ENCODE assay signal across 30 mouse cellular contexts in genomic region chr2:105705320-105705719, GRCm38 (mm10). TPM values are rescaled to one million over a fixed set of nuclear protein-coding genes. Genes with fewer than 3 reads are reported as not detected.
DNase-seq lines count a peak whose midpoint lies in the region; ATAC-seq and TF ChIP-seq lines count a peak whose summit lies in the region.
"Had no signal": no experiment of that assay in that cellular context is flagged by ENCODE, and none has a peak within 500 bp of the region (broad histone marks: within the 10 kb centered on the region; RNA-seq: fewer than 3 reads in every experiment).

No protein-coding gene starts in this region.

- peak; percentile 26 for DNase-seq in adrenal gland, postnatal 14 days
- no peak for DNase-seq in adrenal gland, adult (ENCODE audit: inconsistent age in 2 of 2, low spot score in 1 of 2)
- DNase-seq in hindbrain, postnatal 0 days (ENCODE audit: low spot score) = peak; percentile 62
- no peak for DNase-seq in hindbrain, embryonic 10.5 days (ENCODE audit: low spot score)
- peak; percentile 45 for DNase-seq in retina, postnatal 1 day
- no peak for DNase-seq in retina, embryonic 14.5 days (ENCODE audit: low spot score)
- no peak for DNase-seq in heart, adult 8-10 months (ENCODE audit: low spot score)
- DNase-seq: adrenal gland, postnatal 25 days; cerebellum, adult 2 months; embryo, embryonic 11 days; gastrocnemius, postnatal 10 days; heart, postnatal 14 days; kidney, adult 2 months; kidney, postnatal 36 days; lung, adult 18-20 months; lung, postnatal 36 days; right cerebral cortex, postnatal 25 days; thymus, postnatal 25 days had no signal

- no peaks in the 10 kb centered on the region for H3K27me3 ChIP-seq in hindbrain, postnatal 0 days (ENCODE audit: insufficient read depth, low read length)
- no peaks in the 10 kb centered on the region for H3K27me3 ChIP-seq in hindbrain, embryonic 10.5 days (ENCODE audit: insufficient read depth, poor library complexity, severe bottlenecking)
- H3K27me3 ChIP-seq: embryonic facial prominence, embryonic 12.5 days; intestine, embryonic 15.5 days; limb, embryonic 13.5 days; liver, embryonic 12.5 days had no signal

- no peak overlapping the region for H3K4me2 ChIP-seq in hindbrain, postnatal 0 days (ENCODE audit: low read depth, low read length)
- H3K4me2 ChIP-seq: embryonic facial prominence, embryonic 12.5 days; intestine, embryonic 15.5 days; limb, embryonic 13.5 days; liver, embryonic 12.5 days; midbrain, embryonic 11.5 days had no signal

- no peak overlapping the region for H3K27ac ChIP-seq in hindbrain, postnatal 0 days
- no peak overlapping the region for H3K27ac ChIP-seq in hindbrain, embryonic 10.5 days
- H3K27ac ChIP-seq: embryonic facial prominence, embryonic 12.5 days; intestine, embryonic 15.5 days; layer of hippocampus, adult 2 months; left cerebral cortex, adult 2 months; limb, embryonic 13.5 days; liver, embryonic 12.5 days had no signal

- WGBS in hindbrain, postnatal 0 days = 35% methylated on average over 2 of the region's 2 CpGs
- WGBS in hindbrain, embryonic 10.5 days = 74% methylated on average over 2 of the region's 2 CpGs

- H3K4me3 ChIP-seq in hindbrain, postnatal 0 days (ENCODE audit: low read length) = no peak overlapping the region
- no peak overlapping the region for H3K4me3 ChIP-seq in hindbrain, embryonic 10.5 days
- H3K4me3 ChIP-seq: embryonic facial prominence, embryonic 12.5 days; intestine, embryonic 15.5 days; layer of hippocampus, adult 2 months; left cerebral cortex, adult 2 months; limb, embryonic 13.5 days; liver, embryonic 12.5 days had no signal

- no peaks in the 10 kb centered on the region for H3K9me3 ChIP-seq in hindbrain, postnatal 0 days (ENCODE audit: low read length)
- H3K9me3 ChIP-seq in hindbrain, embryonic 10.5 days = no peaks in the 10 kb centered on the region
- H3K9me3 ChIP-seq: embryonic facial prominence, embryonic 12.5 days; G1E; intestine, embryonic 15.5 days; limb, embryonic 13.5 days; liver, embryonic 12.5 days had no signal

- ATAC-seq in hindbrain, postnatal 0 days = no peak
- ATAC-seq: activated CD4-positive, CD25-positive, alpha-beta regulatory T cell, adult 4 months; hindbrain, embryonic 16.5 days; intestine, embryonic 15.5 days; liver, embryonic 12.5 days had no signal

- no peaks in the 10 kb centered on the region for H3K4me1 ChIP-seq in hindbrain, postnatal 0 days (ENCODE audit: insufficient read depth, low read length)
- H3K4me1 ChIP-seq in hindbrain, embryonic 10.5 days (replicated peaks) = no peaks in the 10 kb centered on the region
- H3K4me1 ChIP-seq: embryonic facial prominence, embryonic 12.5 days; intestine, embryonic 15.5 days; liver, embryonic 12.5 days had no signal

- H3K9ac ChIP-seq in hindbrain, postnatal 0 days (replicated peaks; ENCODE audit: low read length) = no peak overlapping the region
- H3K9ac ChIP-seq: embryonic facial prominence, embryonic 12.5 days; intestine, embryonic 15.5 days; limb, embryonic 13.5 days; liver, embryonic 12.5 days had no signal

- no peak for TF ChIP-seq CTCF in hindbrain, postnatal 0 days (IDR thresholded peaks at IDR 0.05; ENCODE audit: low read depth)

- no peaks in the 10 kb centered on the region for H3K36me3 ChIP-seq in hindbrain, postnatal 0 days (ENCODE audit: insufficient read depth, low read length)
- H3K36me3 ChIP-seq in hindbrain, embryonic 10.5 days = no peaks in the 10 kb centered on the region
- H3K36me3 ChIP-seq: embryonic facial prominence, embryonic 12.5 days; intestine, embryonic 15.5 days; limb, embryonic 13.5 days; liver, embryonic 12.5 days had no signal

RNA-seq across cellular contexts. Expression of gene Pax6, which starts 36.6 kb away (rescaled TPM):
- total RNA-seq in adrenal gland, postnatal 14 days (2021) = 0.83 TPM in 1 of 2 replicates, not detected in the other
- 88.7 and 136 TPM in 2 replicates for total RNA-seq in hindbrain, postnatal 0 days (2014; rRNA removed)
- 68.7 and 82.3 TPM in 2 replicates for polyA plus RNA-seq in hindbrain, postnatal 0 days (2015; fragmentation: Nextera tagmentation; extraction: Ambion mirVana)
- polyA plus RNA-seq in hindbrain, embryonic 10.5 days (2016; fragmentation: Nextera tagmentation; extraction: Ambion mirVana) = 24.7 and 27.0 TPM in 2 replicates
- not detected for total RNA-seq in heart, adult 8-10 months (2022)
- total RNA-seq: adrenal gland, postnatal 25 days; gastrocnemius, postnatal 10 days; heart, postnatal 14 days; megakaryocyte, adult 5-6 weeks had no signal
- polyA plus RNA-seq: gonadal fat pad, adult 2 months; kidney, adult 2 months had no signal

Comparison
In these comparisons a context has a peak if more than half of its experiments do, and no peak if none do; other contexts are left out.
1. DNase-seq: peak in adrenal gland, postnatal 14 days (single experiment), hindbrain, postnatal 0 days (single experiment) and retina, postnatal 1 day (single experiment); none in adrenal gland, adult (0 of 2), hindbrain, embryonic 10.5 days (single experiment), retina, embryonic 14.5 days (single experiment) and heart, adult 8-10 months (single experiment).
2. RNA of gene Pax6, which starts 36.6 kb away (total RNA-seq): 88.7 to 136 TPM in hindbrain, postnatal 0 days; 0.83 TPM in adrenal gland, postnatal 14 days and not detected in heart, adult 8-10 months; every median in the first group is over 10 times any median in the second.